Mouse (Mus musculus) adrenal gland, adult 2 months (tissue): ENCODE results near the gene Ciita. TPM values are rescaled to one million over a fixed set of nuclear protein-coding genes. Genes with fewer than 3 reads are reported as not detected.
A peak's percentile ranks its signal among the peaks of the same experiment; 100 is the strongest.

Experiments
- DNase-seq: peaks from one replicate; pipeline ENCODE4 v3.0.0; 2021
- long read RNA-seq: library from polyadenylated mRNA; stranded (forward); transcript quantifications from one replicate; pipeline ENCODE4 v2.0.0, GENCODE M21; 2021
- polyA plus RNA-seq: library from polyadenylated mRNA; depleted of rRNA; stranded (reverse); fragments of >200 nt; gene quantifications from 2 replicates; pipeline ENCODE4 v1.2.3, GENCODE M21; 2012; rRNA removed
- total RNA-seq, 2 experiments: library from RNA; stranded (reverse); gene quantifications; 2 replicates each; pipeline ENCODE4 v1.2.3; 2021

Gene Ciita
- total RNA-seq (1 to 10 TPM; 1.4 to 2.0 TPM), polyA plus RNA-seq (2.3 and 2.9 TPM in 2 replicates)
- long read RNA-seq, partial matches to known transcripts: 0 of 1 reads
- long read RNA-seq, other reads (novel, unspliced or antisense): 1 of 1 reads

- no peak for DNase-seq
Observed at GRCm38 (mm10) chr16:10479857-10480256, at the start of gene Ciita. Ciita (plus strand) TSS chr16:10480059.

DNA sequence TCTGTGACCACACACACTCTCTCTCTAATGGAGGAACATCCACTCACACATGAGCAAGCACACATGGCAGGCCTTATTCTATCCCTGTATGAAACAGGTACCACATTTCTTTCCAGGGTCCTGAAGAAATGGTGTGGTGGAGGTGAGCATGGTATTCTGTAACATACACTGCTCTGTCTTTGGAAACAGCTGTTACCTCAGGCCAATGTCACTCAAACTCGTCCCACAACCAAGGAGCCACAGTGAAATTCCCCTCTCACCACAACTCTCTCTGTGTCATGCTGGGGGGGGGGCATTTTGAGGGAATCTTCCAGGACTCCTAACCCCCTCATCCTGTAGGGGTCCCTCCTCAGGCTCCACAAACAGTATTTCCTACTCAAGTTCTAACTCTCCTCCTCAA is 47.9 kb upstream of the Ciita start:
- no peak for DNase-seq

DNA sequence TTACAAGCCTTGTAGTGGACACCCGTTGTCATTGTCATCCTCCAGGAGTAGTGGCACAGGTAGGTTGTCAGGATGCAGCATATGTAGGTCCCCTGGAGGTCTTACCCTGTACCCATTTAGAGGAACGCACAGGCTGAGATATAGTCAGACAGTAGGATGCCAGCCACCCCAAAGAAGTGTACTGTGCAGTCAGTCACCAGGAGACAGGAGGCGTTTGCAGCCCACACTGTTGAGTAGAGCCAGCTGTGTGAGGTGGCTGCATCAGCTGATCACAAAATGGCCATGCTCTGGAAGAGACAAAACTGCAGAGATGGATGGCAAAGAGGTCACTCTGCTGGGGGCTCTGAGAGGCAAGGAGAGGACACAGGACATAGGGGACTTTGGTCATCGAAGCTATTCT is 47.5 kb upstream of the Ciita start:
- DNase-seq: no peak

DNA sequence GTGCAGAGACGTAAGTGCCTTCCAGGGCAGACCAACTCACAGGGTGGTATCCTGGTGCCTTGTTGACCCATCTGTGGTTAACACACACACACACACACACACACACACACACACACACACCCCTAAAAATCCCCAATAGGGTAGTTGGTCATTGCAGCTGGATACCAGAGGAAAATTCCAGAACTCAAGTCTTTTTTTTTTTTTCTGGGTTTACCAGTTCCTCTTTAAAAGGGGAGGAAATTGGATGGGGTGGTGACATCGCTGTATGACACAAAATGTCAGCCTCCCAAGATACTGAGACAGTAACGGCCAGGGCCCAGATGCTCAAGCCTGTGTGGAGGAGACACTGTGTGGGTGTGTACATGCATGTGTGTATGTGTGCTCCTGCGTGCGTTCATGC is 46.5 kb upstream of the Ciita start:
- DNase-seq: no peak

GRCm38 (mm10) chr16:10436166-10436565 is 43.7 kb upstream of the Ciita start:
- no peak for DNase-seq

GRCm38 (mm10) chr16:10438055-10438454 is 41.8 kb upstream of the Ciita start:
- no peak for DNase-seq

- no peak for DNase-seq
Observed at GRCm38 (mm10) chr16:10441328-10441727, 38.5 kb upstream of the Ciita start.

DNA sequence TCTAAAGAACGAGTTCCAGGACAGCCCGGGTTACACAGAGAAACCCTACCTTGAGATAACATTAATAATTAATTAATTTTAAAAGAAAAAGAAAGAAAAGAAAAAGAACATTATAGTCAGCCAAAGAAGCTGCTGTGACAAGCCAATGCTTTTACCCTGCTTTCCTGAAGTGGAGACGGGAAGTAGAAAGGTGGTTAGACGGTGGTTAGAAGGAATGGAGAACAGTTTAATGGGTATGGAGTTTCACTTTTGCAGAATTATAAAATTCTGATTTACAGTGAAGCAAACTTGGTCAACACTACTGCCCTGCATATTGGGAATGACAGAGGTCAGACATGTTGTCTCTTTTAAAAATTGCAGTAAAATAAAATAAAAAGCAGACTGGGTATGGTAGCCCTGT is 38.1 kb upstream of the Ciita start:
- DNase-seq: no peak

GRCm38 (mm10) chr16:10443723-10444122 is 36.1 kb upstream of the Ciita start:
- DNase-seq: no peak

DNA sequence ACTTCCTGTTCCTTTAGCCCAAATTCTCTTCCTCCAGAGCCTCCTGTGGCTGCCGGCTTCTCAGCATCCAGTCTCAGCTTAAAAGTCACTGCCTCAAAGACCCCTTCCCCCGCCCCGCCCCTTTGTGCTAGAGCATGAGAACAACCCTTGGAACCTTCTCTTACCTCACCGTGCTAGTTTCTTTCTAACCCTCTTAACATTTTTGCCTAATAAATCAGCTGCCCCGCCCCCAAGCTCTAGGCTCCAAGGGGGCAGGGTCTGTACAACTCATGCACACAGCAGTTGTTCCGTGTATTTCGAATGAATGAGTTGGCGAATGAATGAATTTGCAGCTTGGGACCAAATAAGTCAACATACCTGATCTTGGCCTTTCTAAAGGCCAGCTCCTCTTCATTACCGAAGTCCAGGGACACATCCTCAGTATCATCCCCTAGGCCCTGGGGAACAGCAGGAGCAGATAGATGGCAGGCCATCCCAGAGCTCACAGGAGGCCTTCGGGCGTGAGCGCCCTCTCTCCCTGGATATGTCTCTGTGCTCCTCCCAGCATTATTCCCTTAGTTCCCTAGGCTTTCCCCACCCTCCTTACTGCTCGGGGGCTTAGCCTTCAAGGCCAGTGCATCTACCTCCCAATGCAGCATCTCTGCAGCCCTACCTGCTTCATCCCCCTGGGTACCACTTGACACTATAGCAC is 33.1 kb upstream of the Ciita start:
- no peak for DNase-seq

GRCm38 (mm10) chr16:10447264-10447594 is 32.6 kb upstream of the Ciita start, which contains the start of gene Tvp23a:
Tvp23a (minus strand) TSS chr16:10447362.
- peak; percentile 47 for DNase-seq

- no peak for DNase-seq
Observed at GRCm38 (mm10) chr16:10447781-10448180, 32.1 kb upstream of the Ciita start.

- DNase-seq: no peak
Observed at GRCm38 (mm10) chr16:10448931-10449330, 30.9 kb upstream of the Ciita start.

GRCm38 (mm10) chr16:10451906-10452305 is 28.0 kb upstream of the Ciita start:
- DNase-seq: no peak

DNA sequence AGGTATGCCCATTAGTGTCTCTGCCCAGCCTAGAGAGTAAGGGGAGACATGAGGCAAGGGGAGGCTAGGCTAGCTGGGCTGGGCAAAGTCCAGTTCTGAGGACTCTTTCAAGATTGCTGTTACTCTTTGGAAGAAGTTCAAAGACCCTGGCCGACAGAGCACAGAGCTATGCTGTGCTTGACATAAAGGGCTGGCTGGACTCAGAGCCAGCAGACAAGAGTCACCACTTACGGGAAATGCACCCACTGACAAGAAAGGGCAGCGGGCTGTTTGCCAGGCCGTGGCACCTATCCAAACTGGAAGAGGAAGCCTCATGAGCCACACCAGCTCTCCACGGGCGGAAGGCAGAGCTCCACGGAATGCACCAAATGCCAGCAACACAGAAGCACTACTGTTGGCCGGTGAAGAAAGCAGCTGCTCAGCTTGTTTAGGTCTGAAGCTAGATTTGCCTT is 27.4 kb upstream of the Ciita start:
- peak; percentile 93 for DNase-seq

- DNase-seq: no peak
Observed at GRCm38 (mm10) chr16:10453872-10454582, 25.8 kb upstream of the Ciita start.

DNA sequence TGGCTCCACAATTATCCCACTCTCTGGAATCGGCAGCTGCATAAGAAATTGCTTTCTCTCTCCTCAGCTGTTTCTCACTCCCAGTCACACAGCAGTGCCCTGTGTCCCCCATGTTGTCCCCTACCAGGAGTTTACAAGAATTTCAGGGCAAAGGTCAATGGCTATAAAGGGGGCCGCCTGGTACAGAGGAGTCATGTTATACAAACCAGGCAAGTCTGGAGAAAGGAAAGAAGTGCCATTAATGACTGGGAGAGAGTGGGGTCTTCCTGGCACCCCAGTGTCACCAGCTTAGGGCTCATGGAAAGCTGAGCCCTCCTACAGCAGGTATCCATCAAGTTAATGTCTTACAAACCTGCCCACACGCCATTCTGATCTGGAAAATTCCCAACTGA is 25.3 kb upstream of the Ciita start:
- no peak for DNase-seq

GRCm38 (mm10) chr16:10460188-10460587 is 19.7 kb upstream of the Ciita start:
- no peak for DNase-seq

DNA sequence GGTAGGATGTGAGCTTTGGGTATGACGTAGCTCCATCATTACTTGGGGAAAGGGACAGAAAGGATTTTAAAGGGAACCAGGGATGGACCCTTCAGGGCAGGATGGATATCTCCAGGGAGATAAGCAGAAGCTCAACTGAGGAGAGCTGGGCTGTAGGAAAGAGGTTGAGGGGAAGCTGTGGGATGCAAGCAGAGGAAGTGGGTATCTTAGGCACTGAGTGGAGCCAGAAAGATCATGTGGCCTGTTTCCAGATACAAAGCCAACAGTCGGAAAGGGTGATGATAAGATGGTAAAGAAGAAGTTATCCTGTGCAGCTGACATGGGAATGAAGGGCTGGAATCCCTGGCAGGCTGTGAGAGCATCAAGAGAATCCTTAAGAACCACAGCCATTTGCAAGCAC is 18.7 kb upstream of the Ciita start:
- DNase-seq: no peak

DNA sequence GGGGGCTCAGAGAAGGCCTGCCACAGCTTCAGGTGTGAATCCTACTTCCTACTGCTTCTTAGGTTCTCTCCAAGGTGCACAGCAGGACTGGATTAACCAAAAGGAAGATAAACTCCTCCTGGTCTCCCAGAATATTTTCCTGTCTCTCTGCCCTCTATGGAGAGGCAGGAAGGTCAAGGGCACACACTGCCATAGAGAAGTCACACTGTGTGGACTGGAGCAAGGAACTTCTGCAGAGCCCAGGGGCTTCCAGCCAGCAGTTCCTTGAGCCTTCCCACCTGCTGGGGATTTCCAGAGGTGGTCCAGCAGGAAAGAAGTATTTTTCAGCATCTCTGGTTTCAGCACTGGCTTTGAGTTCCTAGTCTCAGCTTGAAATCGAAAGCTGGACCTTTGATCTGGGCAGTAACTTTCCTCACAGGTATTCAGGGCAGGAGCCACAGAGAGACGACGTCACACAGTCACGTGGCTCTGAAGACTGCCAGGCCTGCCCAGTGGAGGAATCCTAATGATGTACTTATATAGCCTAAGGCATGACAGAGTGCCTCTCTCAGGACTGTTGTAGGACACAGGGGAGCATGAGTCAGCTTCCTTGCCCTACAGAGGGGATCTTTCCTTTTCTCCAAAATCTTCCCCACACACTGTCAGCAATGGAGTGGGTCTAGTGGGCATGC is 14.7 kb upstream of the Ciita start:
- DNase-seq: no peak

DNA sequence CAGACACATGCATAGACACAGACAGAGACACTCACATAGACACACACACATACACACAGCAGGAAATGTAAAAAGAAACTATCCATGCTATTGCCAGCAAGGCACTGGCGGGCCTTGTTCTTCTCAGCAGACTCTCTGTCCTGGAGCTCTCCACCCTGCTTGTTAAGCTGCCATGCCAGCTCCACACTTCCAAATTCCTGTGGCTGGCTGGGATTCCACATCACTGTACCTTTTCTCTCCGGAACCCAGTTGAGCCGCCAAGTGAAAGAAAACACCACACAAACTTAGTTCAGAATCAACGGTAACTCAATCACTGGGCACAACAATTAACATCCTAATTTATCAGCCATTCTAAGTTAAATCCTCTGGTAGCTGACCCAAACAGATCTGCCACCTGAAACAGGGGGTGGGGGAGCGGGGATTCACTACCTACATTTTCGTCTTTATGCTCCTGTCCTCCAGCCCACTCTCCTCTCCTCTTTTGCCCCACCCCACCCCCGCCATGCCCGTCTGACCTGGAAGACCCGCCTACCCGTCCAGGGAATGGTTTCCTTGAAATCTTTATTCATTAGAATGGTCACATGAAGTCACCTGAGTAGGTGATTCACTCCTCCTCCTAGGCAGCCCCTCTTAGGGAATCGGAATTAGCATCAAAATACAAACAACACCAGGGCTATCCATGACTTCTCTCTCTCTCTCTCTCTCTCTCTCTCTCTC is 12.3 kb upstream of the Ciita start:
- no peak for DNase-seq

DNA sequence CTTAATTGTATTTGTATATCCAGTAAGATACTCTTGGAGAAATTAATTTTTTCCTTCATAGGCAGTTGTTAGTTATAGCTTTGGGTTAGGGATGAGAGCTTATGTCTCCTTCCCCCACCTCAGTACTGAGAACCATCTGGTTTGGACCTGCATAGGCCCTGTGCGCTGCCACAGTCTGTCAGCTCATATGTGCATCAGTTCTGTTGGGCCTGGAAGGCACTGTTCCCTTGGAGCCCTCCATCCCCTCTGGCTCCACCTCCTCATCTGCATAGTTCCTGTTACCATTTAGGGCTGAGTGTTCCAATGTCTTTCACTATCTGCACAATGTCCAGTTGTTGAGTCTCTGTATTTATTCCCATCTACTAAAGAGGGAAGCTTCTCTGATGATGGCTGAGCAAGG is 11.7 kb upstream of the Ciita start:
- no peak for DNase-seq
